Mouse (Mus musculus): ENCODE data around the gene Nxn. TPM values are rescaled to one million over a fixed set of nuclear protein-coding genes. Genes with fewer than 3 reads are reported as not detected.

Gene Nxn
- polyA plus RNA-seq, 1 experiment from 2014 or later, result 12.0 TPM

DNA sequence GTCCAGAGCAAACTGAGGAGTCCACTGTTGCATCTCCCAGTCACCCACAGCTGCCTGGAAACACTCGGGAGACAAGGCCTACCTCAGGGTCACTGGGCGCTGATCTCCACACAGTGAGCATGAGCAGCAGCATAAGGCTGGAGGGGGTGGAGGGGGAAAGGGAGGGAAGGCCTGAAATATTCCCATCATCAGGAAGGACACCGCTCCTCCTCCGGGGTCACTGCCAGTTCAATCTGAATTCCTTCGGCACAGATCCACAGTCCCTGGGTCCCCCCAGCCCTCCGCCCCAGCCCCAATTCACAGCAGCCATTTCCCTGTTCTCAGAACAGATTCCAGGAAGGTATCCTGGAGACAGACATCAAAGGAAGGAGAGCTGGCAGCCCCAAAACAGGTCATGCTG, 35.8 kb downstream of the Nxn start:
- no peaks in the 10 kb centered on the region for H3K36me3 ChIP-seq (ENCODE audit: control insufficient read depth, insufficient read depth, low read length)
- no peak for DNase-seq (ENCODE audit: low spot score)
- H3K9ac ChIP-seq (ENCODE audit: low read depth, low read length), result no peak overlapping the region
- H3K9me3 ChIP-seq (ENCODE audit: control insufficient read depth, low read length), result no peaks in the 10 kb centered on the region
- no peak for ATAC-seq (replicated peaks; ENCODE audit: low FRiP score)
- H3K4me3 ChIP-seq (ENCODE audit: low read depth, low read length), result no peak overlapping the region
- no peak overlapping the region for H3K4me2 ChIP-seq
- H3K4me1 ChIP-seq (replicated peaks; ENCODE audit: control insufficient read depth, insufficient read depth, low read length), result 0 out of 2 replicates have a peak, but pooled peaks cover 4% of the 10 kb centered on the region
- H3K27ac ChIP-seq (ENCODE audit: low read depth, low read length), result no peak overlapping the region
- 43% methylated on average over 6 of the region's 6 CpGs for WGBS
- H3K27me3 ChIP-seq (replicated peaks; ENCODE audit: control insufficient read depth, insufficient read depth, low read length), result no peaks in the 10 kb centered on the region

DNA sequence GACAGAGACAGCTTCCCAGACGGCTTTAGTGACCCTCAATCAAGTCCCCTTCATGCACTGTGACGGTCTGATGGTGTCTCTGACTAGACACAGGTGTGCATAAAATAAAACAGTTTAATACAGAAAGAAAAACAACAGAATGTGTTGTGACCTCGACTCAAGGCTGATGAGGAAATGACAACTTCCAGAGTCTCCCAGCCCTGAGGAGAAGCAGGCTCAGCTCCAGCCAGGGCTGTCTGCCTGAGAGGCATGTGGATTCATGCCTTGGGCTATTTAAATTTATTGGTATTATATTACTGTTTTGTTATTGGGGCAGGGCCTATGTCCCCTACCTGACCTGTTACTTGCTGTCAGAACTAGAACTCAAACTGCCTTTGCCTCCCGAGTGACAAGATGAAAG, 37.5 kb downstream of the Nxn start:
- Histone ChIP-seq H3K36me3 (ENCODE audit: control insufficient read depth, insufficient read depth, low read length) (no peaks in the 10 kb centered on the region), H3K9ac (ENCODE audit: low read depth, low read length) (no peak overlapping the region), H3K4me1 (replicated peaks; ENCODE audit: control insufficient read depth, insufficient read depth, low read length) (0 out of 2 replicates have a peak, but pooled peaks cover 4% of the 10 kb centered on the region), H3K27ac (ENCODE audit: low read depth, low read length) (no peak overlapping the region; the same call in 1 of the 2 replicates), H3K4me2 (no peak overlapping the region), H3K4me3 (ENCODE audit: low read depth, low read length) (no peak overlapping the region), H3K9me3 (ENCODE audit: control insufficient read depth, low read length) (no peaks in the 10 kb centered on the region), H3K27me3 (replicated peaks; ENCODE audit: control insufficient read depth, insufficient read depth, low read length) (no peaks in the 10 kb centered on the region)
- WGBS, result 66% methylated on average over 4 of the region's 4 CpGs
- ATAC-seq (replicated peaks; ENCODE audit: low FRiP score) (no peak), DNase-seq (ENCODE audit: low spot score) (no peak)

DNA sequence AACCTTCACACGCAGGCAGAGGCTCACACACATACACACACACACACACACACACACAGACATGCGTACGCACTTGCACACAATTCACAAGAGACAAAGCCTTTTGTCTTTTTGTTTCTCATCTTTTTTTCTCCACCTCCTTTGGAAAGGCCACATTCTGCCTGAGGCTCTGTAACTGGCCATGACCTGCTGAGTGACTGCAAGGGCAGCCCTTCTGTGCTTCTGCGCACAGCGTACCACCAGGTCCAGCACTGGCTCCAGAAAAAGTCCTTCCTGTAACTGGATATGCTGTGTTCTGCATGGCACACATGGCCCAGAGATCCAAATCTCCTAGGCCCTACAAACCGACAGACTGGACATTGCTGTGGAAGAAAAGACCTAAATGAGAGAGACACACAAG, 38.7 kb downstream of the Nxn start:
- WGBS, result 85% methylated on average over 6 of the region's 6 CpGs
- DNase-seq (ENCODE audit: low spot score) (no peak), ATAC-seq (replicated peaks; ENCODE audit: low FRiP score) (no peak)
- Histone ChIP-seq H3K27me3 (replicated peaks; ENCODE audit: control insufficient read depth, insufficient read depth, low read length) (no peaks in the 10 kb centered on the region), H3K9me3 (ENCODE audit: control insufficient read depth, low read length) (no peaks in the 10 kb centered on the region), H3K4me3 (ENCODE audit: low read depth, low read length) (no peak overlapping the region), H3K27ac (ENCODE audit: low read depth, low read length) (no peak overlapping the region), H3K9ac (ENCODE audit: low read depth, low read length) (no peak overlapping the region), H3K4me1 (replicated peaks; ENCODE audit: control insufficient read depth, insufficient read depth, low read length) (0 out of 2 replicates have a peak, but pooled peaks cover 4% of the 10 kb centered on the region), H3K36me3 (ENCODE audit: control insufficient read depth, insufficient read depth, low read length) (no peaks in the 10 kb centered on the region), H3K4me2 (no peak overlapping the region)

DNA sequence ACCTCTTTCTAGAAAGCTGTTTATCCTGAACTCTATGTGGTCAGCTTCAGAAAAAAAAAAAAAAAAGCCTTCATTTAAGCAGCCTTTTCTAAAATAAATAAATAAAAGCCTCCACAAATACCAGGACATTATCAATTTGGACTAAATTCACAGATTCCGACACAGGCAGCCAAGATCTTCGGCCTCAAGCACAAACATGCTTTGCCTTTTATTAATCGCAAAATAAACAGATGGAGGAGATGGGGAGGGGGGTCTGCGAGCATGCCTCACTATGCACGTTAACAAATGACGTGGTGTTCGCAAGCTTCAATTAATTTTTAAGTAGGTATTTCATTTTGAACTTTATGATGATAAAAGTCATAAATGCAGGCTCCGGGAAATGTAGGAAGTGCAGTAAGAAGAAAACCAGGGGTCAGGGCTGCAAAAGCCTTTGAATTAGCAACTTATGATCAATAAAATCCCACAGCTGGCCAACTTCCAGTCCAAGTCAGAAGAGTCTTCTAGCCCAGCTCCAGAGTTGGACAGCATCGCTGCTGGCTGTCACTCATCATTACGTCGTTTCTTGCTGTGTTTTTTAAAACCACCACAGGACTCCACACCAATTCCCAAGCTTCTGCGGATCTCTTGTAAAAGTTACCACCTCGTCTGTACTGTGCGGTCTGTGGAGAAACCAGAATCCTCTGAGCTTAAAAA, 40.2 kb downstream of the Nxn start:
- Histone ChIP-seq H3K9me3 (ENCODE audit: control insufficient read depth, low read length) (no peaks in the 10 kb centered on the region), H3K4me1 (replicated peaks; ENCODE audit: control insufficient read depth, insufficient read depth, low read length) (0 out of 2 replicates have a peak, but pooled peaks cover 2% of the 10 kb centered on the region), H3K27ac (ENCODE audit: low read depth, low read length) (no peak overlapping the region), H3K4me2 (no peak overlapping the region), H3K36me3 (ENCODE audit: control insufficient read depth, insufficient read depth, low read length) (no peaks in the 10 kb centered on the region), H3K27me3 (replicated peaks; ENCODE audit: control insufficient read depth, insufficient read depth, low read length) (no peaks in the 10 kb centered on the region), H3K9ac (ENCODE audit: low read depth, low read length) (no peak overlapping the region), H3K4me3 (ENCODE audit: low read depth, low read length) (no peak overlapping the region)
- 70% methylated on average over 14 of the region's 14 CpGs for WGBS
- no peak for ATAC-seq (replicated peaks; ENCODE audit: low FRiP score)
- DNase-seq (ENCODE audit: low spot score), result no peak

DNA sequence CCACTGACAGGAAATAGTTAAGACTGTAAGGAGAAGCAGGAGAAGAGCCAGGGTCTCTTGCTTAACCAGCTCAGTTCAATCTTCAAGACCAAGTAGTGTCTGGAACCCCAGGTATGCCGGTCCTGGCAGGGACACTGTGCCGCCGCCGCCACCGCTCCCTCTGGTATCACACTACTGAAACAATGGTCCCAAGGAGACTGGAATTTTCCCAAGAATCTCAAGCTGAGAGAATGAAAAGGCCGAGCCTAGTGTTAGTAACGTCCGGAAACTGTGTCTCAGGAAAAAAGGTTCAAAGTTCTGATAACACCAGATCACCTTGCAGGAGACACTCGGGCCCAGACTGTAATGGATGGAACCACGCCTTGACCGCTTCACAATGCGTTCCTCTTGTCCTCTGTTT, 41.5 kb downstream of the Nxn start:
- Histone ChIP-seq H3K4me3 (ENCODE audit: low read depth, low read length) (no peak overlapping the region), H3K27ac (ENCODE audit: low read depth, low read length) (no peak overlapping the region), H3K27me3 (replicated peaks; ENCODE audit: control insufficient read depth, insufficient read depth, low read length) (no peaks in the 10 kb centered on the region), H3K4me1 (replicated peaks; ENCODE audit: control insufficient read depth, insufficient read depth, low read length) (no peaks in the 10 kb centered on the region), H3K9me3 (ENCODE audit: control insufficient read depth, low read length) (no peaks in the 10 kb centered on the region), H3K36me3 (ENCODE audit: control insufficient read depth, insufficient read depth, low read length) (no peaks in the 10 kb centered on the region), H3K4me2 (no peak overlapping the region), H3K9ac (ENCODE audit: low read depth, low read length) (no peak overlapping the region)
- WGBS, result 83% methylated on average over 12 of the region's 12 CpGs
- DNase-seq (ENCODE audit: low spot score) (no peak), ATAC-seq (replicated peaks; ENCODE audit: low FRiP score) (no peak)

DNA sequence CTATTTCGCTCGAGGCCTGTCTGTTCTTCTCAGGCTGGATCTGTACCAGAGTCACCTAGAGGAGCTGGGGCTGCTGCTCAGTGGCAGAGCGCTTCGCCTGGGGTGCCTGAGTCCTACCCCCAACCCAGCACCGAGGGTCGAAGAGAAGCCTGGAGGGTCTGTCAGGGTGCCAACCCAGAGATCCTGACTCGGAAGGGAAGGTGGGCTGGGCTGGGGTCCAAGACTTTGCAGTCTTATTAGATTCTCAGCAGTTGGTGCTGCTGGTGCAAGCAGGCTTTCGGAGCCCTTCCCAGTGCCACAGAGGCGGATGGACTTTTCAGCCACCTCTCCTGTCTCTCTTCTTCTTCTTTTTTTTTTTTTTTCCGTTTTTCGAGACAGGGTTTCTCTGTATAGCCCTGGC, 42.8 kb downstream of the Nxn start:
- no peak overlapping the region for H3K4me3 ChIP-seq (ENCODE audit: low read depth, low read length)
- H3K27ac ChIP-seq (ENCODE audit: low read depth, low read length), result no peak overlapping the region
- DNase-seq (ENCODE audit: low spot score) (no peak), ATAC-seq (replicated peaks; ENCODE audit: low FRiP score) (no peak)
- H3K36me3 ChIP-seq (ENCODE audit: control insufficient read depth, insufficient read depth, low read length), result no peaks in the 10 kb centered on the region
- H3K9ac ChIP-seq (ENCODE audit: low read depth, low read length), result no peak overlapping the region
- H3K27me3 ChIP-seq (replicated peaks; ENCODE audit: control insufficient read depth, insufficient read depth, low read length), result no peaks in the 10 kb centered on the region
- no peaks in the 10 kb centered on the region for H3K9me3 ChIP-seq (ENCODE audit: control insufficient read depth, low read length)
- H3K4me2 ChIP-seq, result no peak overlapping the region
- WGBS, result 86% methylated on average over 11 of the region's 11 CpGs
- 0 out of 2 replicates have a peak, but pooled peaks cover under 1% of the 10 kb centered on the region for H3K4me1 ChIP-seq (replicated peaks; ENCODE audit: control insufficient read depth, insufficient read depth, low read length)

DNA sequence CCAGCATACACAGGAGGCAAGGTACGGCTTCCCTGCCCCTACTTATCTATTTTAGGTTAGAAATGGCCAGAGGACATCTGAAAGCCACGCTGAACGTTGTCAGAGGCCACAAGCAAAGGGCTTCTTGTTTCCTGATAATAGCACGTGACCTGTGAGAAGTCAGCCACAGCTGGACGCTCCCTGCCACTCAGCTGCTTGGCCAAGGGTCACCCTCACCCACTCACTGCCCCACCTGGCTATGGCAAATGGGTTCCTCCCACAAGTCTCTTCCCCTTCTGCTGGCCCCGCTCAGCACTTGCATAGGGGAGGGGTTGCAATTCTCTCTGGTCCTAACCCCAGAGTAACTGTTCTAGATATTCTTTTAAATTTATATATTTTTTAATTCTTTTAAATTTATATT, 43.5 kb downstream of the Nxn start:
- DNase-seq (ENCODE audit: low spot score) (no peak), ATAC-seq (replicated peaks; ENCODE audit: low FRiP score) (no peak)
- H3K27ac ChIP-seq (ENCODE audit: low read depth, low read length), result no peak overlapping the region
- H3K4me1 ChIP-seq (replicated peaks; ENCODE audit: control insufficient read depth, insufficient read depth, low read length), result 0 out of 2 replicates have a peak, but pooled peaks cover 3% of the 10 kb centered on the region
- no peaks in the 10 kb centered on the region for H3K27me3 ChIP-seq (replicated peaks; ENCODE audit: control insufficient read depth, insufficient read depth, low read length)
- H3K36me3 ChIP-seq (ENCODE audit: control insufficient read depth, insufficient read depth, low read length), result no peaks in the 10 kb centered on the region
- 51% methylated on average over 6 of the region's 6 CpGs for WGBS
- no peak overlapping the region for H3K4me3 ChIP-seq (ENCODE audit: low read depth, low read length)
- H3K4me2 ChIP-seq, result no peak overlapping the region
- no peaks in the 10 kb centered on the region for H3K9me3 ChIP-seq (ENCODE audit: control insufficient read depth, low read length)
- no peak overlapping the region for H3K9ac ChIP-seq (ENCODE audit: low read depth, low read length)

DNA sequence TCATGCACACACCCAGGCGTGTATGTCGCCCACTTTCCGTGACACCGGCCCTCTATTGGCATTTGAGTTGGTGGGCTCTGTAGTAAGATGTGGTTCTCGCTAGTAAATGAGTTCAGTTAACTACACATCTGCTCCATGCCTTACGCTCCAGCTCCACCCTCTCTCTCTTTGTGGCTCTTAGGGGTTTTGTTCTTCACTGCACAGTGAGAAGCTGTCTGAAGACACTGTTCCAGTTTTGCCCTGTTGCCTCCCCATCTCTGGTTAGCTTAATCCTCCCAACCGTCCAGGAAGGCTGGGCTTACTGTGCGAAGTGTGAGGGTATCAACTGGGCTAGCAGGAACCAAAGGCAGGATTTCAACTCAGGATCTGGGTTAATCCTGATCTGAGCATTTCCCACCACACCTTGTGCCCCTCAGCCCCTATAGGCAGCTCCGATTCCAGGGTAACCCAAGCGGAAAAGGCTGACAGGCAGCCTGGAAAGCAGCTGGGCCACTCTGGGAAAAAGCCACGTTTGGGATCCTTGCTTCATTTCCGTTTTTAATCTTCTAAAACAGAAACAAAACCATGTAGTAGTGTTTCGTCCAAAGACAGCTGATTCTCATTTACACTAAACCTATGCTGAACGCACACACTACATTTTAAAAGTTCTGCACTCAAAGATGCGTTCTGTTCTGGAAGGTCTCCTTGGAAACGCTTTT, 45.9 kb downstream of the Nxn start:
- Histone ChIP-seq H3K4me2 (no peak overlapping the region), H3K4me1 (replicated peaks; ENCODE audit: control insufficient read depth, insufficient read depth, low read length) (peaks cover 3% of the 10 kb centered on the region; the same call in 1 of the 2 replicates), H3K27me3 (replicated peaks; ENCODE audit: control insufficient read depth, insufficient read depth, low read length) (no peaks in the 10 kb centered on the region), H3K27ac (ENCODE audit: low read depth, low read length) (no peak overlapping the region), H3K36me3 (ENCODE audit: control insufficient read depth, insufficient read depth, low read length) (no peaks in the 10 kb centered on the region), H3K9ac (ENCODE audit: low read depth, low read length) (no peak overlapping the region), H3K9me3 (ENCODE audit: control insufficient read depth, low read length) (no peaks in the 10 kb centered on the region), H3K4me3 (ENCODE audit: low read depth, low read length) (no peak overlapping the region)
- WGBS, result 79% methylated on average over 16 of the region's 16 CpGs
- ATAC-seq (replicated peaks; ENCODE audit: low FRiP score), result no peak
- DNase-seq (ENCODE audit: low spot score), result no peak

DNA sequence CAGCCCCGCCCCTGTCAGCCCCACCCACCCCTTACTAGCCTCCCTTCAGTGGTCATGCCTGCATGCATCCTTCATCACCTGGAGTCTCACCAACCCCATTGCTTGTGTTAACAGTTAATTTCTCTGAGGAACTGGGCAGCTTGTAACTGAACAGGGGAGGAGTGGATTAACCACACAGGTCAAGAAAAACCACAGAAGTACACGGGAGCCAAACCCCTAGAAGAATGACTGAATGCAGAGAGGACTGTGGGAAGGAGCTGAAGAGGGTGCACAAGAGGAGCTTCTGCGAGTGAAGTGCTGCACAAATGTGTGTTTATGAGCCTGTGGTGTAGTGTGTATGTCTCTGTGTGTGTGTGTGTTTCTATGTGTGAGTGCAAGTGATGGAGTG, 47.3 kb downstream of the Nxn start:
- H3K4me2 ChIP-seq, result no peak overlapping the region
- DNase-seq (ENCODE audit: low spot score) (no peak), ATAC-seq (replicated peaks; ENCODE audit: low FRiP score) (no peak)
- H3K4me1 ChIP-seq (replicated peaks; ENCODE audit: control insufficient read depth, insufficient read depth, low read length), result peaks cover 3% of the 10 kb centered on the region; the same call in 1 of the 2 replicates
- no peak overlapping the region for H3K9ac ChIP-seq (ENCODE audit: low read depth, low read length)
- no peak overlapping the region for H3K4me3 ChIP-seq (ENCODE audit: low read depth, low read length)
- WGBS, result 17% methylated on average over 3 of the region's 3 CpGs
- no peaks in the 10 kb centered on the region for H3K36me3 ChIP-seq (ENCODE audit: control insufficient read depth, insufficient read depth, low read length)
- H3K27ac ChIP-seq (ENCODE audit: low read depth, low read length), result no peak overlapping the region
- no peaks in the 10 kb centered on the region for H3K9me3 ChIP-seq (ENCODE audit: control insufficient read depth, low read length)
- no peaks in the 10 kb centered on the region for H3K27me3 ChIP-seq (replicated peaks; ENCODE audit: control insufficient read depth, insufficient read depth, low read length)
